Mouse (Mus musculus): ENCODE results near the gene Galnt11. TPM values are rescaled to one million over a fixed set of nuclear protein-coding genes. Genes with fewer than 3 reads are reported as not detected.
"Not testable (repeated sequence)": the region's sequence is repeated elsewhere in the genome, so short reads cannot be mapped to it uniquely, and the experiment has no call there.

Galnt11 gene
- total RNA-seq, 2 experiments from 2014 or later = 10.9 to 13.0 TPM

DNA sequence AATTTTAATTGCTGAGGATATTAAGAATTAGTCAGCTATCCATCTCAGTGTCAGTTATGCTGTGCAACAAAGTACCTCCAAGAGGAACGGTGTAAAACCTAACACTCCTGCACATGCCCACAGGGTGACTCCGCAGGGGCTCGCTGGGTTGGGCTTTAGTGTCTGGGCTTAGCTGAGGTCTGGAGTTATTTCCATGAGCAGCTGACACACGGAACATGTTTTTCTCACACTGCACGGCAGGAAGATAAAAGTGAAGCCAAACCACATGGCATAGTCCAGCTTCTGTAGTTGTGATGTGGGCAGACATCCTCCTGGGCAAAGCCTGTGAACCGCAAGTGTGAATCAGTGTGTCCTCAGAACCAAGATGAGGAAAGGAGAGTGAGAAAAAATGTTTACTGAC lies 6.7 kb upstream of the Galnt11 start:
- intact Hi-C loops (cut with DNase I) = no loop called here
- no peak overlapping the region for H3K27ac ChIP-seq
- no peak for TF ChIP-seq CTCF (IDR thresholded peaks at IDR 0.05)
- no peak overlapping the region for H3K4me3 ChIP-seq
- no peak for DNase-seq

DNA sequence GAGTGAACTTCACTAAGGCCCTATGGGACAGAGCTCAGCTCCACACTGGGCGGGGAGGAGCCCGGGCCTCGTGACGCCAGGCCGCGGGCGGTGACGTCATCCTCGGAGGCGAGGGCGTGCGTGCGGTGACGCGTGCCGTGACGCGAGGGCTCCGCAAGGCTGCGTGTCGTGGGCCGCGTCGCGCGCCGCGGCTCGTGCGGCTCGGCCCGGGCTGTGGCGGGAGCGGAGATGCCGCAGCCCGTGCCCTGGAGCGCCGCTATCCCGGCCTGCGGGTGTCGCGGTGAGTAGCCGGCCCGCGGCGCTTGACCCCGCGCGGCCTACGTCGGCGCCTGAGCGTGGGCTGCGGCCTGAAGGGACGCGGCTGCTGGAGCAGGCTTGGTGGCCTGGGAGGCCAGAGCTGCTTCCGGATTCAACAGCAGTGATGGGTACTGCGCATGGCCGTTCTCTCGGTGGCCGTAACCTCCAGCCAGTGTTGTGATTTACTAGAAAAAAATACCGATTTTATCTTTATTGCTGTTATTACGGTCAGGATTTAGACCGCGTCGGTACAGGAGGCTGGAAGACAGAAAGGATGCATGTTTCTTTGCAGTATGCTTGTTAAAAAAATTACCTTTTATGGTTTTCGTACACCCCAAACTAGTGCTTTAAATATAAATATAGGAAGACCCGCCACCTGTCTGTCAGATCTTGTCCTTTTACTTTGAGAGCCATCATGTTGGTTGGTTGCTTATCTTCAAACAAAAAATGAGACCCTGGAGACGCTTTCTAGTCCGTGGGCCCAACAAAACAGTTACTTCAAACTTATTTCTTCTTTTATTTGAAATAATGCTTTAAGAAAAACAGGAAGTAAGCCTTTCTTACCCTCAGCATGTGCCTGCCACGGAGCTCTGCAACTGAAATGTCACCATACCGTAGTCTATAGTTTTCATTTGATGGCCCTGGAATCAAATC lies 1.3 kb downstream of the Galnt11 start, which contains the start of gene E130116L18Rik:
E130116L18Rik (minus strand) TSS at position 402 of the 951 bp plus-strand sequence.
- TF ChIP-seq CTCF (IDR thresholded peaks at IDR 0.05) = no peak
- H3K27ac ChIP-seq = peak within 1 kb of the TSS; percentile 87
- DNase-seq = peak; percentile 92
- intact Hi-C loops (cut with DNase I) = loop anchor here (5.0 kb wide), 1 partner anchor 126 kb away; no protein-coding TSS in a partner anchor
- peak within 1 kb of the TSS; percentile 86 for H3K4me3 ChIP-seq

DNA sequence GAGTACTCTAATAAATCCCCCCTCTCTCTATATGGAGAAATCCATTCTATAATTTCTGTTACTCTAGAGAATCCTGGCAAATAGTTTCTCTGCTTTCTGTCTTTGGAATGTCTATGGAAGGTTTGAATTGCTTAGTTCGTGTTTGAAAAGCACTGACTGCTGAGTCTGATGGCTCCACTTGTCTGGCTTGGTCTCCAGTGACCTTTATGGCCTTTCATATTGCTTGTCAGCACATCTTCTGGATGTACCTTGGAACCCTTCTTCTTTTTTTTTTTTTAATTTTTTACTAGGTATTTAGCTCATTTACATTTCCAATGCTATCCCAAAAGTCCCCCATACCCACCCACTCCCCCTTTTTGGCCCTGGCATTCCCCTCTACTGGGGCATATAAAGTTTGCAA lies 2.7 kb downstream of the Galnt11 start:
- intact Hi-C loops (cut with DNase I) = loop anchor here (5.0 kb wide), 1 partner anchor 127 kb away; no protein-coding TSS in a partner anchor
- not testable (repeated sequence) for H3K4me3 ChIP-seq, H3K27ac ChIP-seq, DNase-seq

DNA sequence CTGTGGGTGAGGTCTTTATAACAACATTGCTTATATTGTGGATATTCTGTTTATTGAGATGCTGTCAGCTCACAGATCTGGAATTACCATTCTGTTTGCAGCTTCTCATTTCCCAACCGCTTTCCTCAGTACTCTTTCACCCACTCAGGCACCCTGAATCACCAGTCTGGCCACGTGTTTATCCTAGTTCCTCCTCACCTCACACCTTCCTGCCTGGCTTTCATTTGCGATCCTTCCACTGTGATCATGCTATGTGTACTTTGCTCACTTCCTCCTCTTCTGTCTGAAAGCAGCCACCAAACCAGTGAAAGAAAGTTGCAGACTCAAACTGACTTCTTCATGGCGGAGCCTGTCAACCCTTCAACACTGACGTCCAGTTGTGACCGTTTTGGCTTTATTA lies 21.4 kb downstream of the Galnt11 start:
- Histone ChIP-seq H3K27ac (no peak overlapping the region), H3K4me3 (no peak overlapping the region)
- DNase-seq = no peak
- intact Hi-C loops (cut with DNase I) = no loop called here
- no peak for TF ChIP-seq CTCF (IDR thresholded peaks at IDR 0.05)

DNA sequence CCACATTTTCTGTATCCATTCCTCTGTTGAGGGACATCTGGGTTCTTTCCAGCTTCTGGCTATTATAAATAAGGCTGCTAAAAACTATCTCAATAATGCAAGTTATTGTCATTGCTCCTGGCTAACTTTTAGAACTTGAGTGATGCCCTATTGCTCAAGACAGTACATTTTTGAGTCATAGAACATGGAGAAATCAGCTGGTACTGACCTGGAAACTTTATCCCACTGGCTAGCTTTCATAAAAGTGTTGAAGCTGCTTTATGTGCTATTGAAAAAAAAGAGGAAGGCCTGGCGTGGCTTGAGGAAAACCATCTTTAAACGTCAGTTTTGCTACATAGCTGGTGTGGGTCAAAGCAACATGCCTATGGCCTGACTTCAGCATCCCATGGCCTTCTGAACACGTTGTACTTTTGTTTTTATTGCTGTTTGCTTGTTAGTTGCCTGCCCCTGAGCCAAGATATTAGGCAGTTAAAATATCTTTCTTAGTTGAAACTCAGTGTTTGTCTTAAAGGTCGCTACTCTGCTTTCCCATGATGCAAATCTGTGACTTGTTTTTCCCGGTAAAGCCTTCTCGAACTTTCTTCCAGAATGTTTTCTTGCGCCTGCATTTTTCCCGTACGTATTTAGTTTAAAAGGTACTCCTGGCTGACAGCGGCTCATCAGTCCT lies 24.2 kb downstream of the Galnt11 start:
- Histone ChIP-seq H3K4me3 (no peak overlapping the region), H3K27ac (no peak overlapping the region)
- TF ChIP-seq CTCF (IDR thresholded peaks at IDR 0.05) = no peak
- intact Hi-C loops (cut with DNase I) = no loop called here
- no peak for DNase-seq

DNA sequence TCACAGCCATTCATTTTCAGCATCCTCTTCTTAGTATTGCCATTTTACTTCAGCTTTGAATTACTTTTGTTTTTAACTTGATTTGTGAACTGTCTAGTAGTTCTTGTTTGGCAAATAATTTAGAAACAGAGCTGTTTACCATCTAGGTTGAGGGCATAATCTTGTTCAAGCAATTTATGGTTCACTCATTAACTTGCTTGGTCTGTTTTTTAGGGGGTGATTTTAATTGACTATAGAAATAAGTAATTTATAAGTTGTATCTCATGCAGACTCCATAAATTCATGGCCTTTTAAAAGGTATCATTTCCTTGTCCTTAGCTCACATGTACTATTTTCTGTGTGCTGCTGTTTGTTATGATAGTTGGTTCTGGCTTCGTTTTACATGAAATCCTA lies 24.8 kb downstream of the Galnt11 start:
- no peak overlapping the region for H3K4me3 ChIP-seq
- TF ChIP-seq CTCF (IDR thresholded peaks at IDR 0.05) = no peak
- no peak for DNase-seq
- intact Hi-C loops (cut with DNase I) = no loop called here
- no peak overlapping the region for H3K27ac ChIP-seq

DNA sequence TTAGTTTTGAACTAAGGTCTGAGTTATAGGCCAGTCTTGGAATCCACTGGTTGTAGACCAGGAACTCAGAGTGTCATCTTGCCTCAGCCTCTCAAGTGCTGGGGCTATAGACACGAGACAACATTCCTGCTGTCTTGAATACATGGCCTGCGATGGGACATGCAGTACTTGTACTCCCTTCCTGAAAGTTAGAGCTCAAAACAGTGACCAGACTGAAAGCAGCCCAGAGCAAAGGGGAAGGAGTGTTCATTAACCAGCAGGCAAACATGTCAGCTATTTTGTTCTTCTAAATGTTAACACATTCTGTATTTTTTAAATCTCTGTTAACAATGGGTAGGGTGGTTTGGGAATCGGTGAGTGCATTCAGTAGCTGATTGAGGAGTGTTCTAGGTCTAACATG lies 25.3 kb downstream of the Galnt11 start:
- H3K4me3 ChIP-seq = no peak overlapping the region
- no peak overlapping the region for H3K27ac ChIP-seq
- intact Hi-C loops (cut with DNase I) = no loop called here
- DNase-seq = no peak
- no peak for TF ChIP-seq CTCF (IDR thresholded peaks at IDR 0.05)

DNA sequence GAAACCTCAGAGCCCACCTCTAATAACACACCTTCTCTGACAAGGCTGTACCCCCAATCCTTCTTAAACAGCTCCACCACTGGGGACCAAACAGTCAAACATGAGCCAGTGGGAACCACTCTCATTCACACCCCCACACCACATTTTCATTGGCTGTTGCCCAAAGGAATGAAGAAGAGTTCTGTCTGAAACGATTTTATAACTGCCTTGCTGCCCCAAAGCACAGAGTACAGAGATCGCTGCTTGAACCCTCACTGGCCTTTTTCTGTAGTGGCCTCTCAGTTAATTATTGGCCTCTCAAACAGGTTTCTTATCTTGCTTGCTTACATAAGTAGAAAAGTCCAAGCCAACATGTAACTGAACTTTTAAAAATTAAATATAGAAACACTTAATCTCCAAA lies 30.7 kb downstream of the Galnt11 start:
- Histone ChIP-seq H3K4me3 (no peak overlapping the region), H3K27ac (no peak overlapping the region)
- intact Hi-C loops (cut with DNase I) = no loop called here
- TF ChIP-seq CTCF (IDR thresholded peaks at IDR 0.05) = no peak
- no peak for DNase-seq

DNA sequence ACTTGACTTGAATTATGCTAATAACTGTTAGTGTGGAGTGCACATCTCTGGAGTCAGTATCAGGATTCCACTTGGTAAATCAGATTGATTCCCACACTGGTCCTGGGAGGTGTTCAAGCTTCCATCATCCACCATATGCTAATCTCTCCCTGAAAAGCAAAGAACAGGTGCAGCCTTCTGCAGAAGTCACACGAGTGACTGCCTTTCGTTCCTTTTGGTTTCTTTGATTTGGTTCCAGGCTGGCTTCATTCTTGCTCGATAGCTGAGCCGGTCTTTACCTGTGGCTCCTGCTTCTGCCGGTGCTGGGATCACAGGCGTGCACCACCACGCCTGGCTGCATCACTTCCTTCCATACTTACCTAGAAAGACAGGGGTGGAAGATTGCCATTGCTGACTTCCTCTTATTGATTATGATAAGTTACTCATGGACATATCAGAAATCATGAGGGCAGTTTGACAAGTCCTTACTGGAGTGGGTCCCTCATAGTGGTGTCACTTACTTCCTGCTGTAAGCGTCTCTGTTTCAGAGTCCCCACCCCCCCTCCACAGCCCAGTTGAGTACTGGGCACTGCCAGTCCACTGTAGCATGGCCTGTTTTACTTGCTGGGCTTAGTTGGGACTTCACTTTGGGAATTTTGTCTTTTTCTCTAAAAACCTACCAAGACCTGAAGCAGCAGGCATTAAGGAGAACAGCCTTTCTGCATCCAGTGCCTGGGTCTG lies 31.3 kb downstream of the Galnt11 start:
- Histone ChIP-seq H3K27ac (no peak overlapping the region), H3K4me3 (no peak overlapping the region)
- TF ChIP-seq CTCF (IDR thresholded peaks at IDR 0.05) = no peak
- intact Hi-C loops (cut with DNase I) = no loop called here
- DNase-seq = no peak

DNA sequence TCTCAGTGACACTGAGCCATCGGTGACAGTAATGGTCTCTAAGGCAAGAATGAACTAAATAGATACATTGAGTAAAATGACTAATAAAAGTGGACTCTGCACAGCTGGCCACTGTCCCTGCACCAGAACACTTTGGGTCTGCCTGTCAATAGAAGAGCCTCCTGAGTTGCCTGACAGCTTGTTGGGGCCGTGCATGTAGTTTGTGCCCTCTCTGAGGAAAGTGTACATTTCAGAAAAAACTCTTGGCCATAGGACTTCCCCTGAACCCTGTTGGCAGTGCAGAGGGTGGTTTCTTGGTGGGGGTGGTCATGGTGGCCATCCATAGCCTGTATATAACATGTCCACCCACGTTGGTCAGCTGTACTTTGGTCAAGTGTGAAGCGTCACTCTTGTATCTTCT lies 32.8 kb downstream of the Galnt11 start:
- Histone ChIP-seq H3K4me3 (no peak overlapping the region), H3K27ac (no peak overlapping the region)
- intact Hi-C loops (cut with DNase I) = no loop called here
- DNase-seq = no peak
- no peak for TF ChIP-seq CTCF (IDR thresholded peaks at IDR 0.05)

DNA sequence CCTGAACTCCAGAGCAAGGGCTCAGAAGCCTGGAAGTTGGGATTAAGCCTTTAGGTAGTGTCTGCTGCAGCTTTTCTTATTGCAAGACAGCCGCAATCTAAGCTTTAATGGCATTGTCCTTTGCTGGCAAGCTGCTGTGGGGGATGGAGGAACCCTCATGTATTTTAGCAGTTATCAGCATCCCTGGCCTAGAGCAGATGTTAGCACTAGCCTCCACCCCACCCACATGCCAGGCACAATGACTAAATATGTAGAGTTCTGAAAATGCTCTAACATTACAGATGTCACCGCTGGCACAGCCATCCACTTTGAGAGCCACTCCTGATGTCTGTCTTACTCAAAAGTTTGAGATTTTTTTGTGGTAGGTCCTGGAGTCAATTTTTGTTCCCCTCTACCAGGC lies 35.0 kb downstream of the Galnt11 start:
- no peak for TF ChIP-seq CTCF (IDR thresholded peaks at IDR 0.05)
- intact Hi-C loops (cut with DNase I) = no loop called here
- H3K4me3 ChIP-seq = no peak overlapping the region
- H3K27ac ChIP-seq = no peak overlapping the region
- no peak for DNase-seq

DNA sequence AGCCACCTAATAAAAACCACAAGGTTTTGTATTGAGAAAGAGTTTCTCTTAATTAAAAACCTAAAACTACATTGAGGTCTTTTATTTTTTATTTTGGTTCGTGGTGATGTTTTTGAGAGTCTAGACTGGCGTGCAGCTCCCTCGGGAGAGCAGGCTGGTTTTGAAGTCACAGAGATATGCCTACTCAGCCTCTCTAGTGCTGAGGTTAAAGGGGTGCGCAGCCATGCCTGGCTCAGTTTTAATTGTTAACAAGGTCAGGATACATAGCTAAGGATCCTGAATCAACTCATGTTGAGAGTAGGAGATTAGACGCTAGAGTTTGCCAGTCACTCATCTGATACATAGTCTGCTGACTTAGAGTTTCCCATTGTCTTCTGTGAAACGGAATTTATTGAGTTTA lies 39.7 kb downstream of the Galnt11 start:
- intact Hi-C loops (cut with DNase I) = no loop called here
- Histone ChIP-seq H3K4me3 (no peak overlapping the region), H3K27ac (no peak overlapping the region)
- no peak for DNase-seq
- no peak for TF ChIP-seq CTCF (IDR thresholded peaks at IDR 0.05)

DNA sequence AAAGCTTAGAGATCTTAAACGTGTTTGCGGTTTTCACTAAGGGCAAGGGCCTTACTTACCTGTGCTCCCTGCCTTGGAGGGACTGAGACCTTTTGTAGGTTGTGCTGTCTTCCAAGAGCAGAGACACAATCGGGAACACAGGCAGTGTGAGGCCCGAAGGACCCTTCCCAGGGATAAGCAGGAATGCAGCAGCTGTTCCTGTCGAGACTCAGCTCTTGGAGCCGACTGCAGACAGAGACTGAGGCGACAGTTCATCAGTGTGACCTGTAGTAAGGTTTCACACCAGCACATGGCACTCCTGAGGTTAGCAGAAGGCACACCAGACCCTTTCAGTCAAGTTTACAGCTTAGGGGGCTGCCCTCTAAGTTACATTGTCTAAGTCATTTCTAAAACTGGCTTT lies 40.6 kb downstream of the Galnt11 start:
- H3K4me3 ChIP-seq = no peak overlapping the region
- TF ChIP-seq CTCF (IDR thresholded peaks at IDR 0.05) = no peak
- intact Hi-C loops (cut with DNase I) = no loop called here

More for the DNA sequence above, 40.6 kb downstream of the Galnt11 start:
- H3K27ac ChIP-seq = no peak overlapping the region
- DNase-seq = no peak
